Mouse (Mus musculus) embryo, embryonic 9.5 days (tissue): ENCODE measurements at regions not wholly inside any gene's neighbourhood (a gene's known extent, or its start where the extent isn't known, plus 50 kb on each side); places are given as distances from the start of the nearest gene placed in this dataset.

Source experiments
- DNase-seq: peaks from one replicate; pipeline ENCODE4 v3.0.0-alpha.2; 2017; ENCODE audit errors: extremely low spot score

GRCm38 (mm10) chr6:31613590-31614319 is 50.0 kb upstream of the Podxl start:
- peak; percentile 21 for DNase-seq
